Mouse (Mus musculus): ENCODE results near the gene Sec23b. TPM values are rescaled to one million over a fixed set of nuclear protein-coding genes. Genes with fewer than 3 reads are reported as not detected.
A peak's percentile ranks its signal among the peaks of the same experiment; 100 is the strongest.

The Sec23b gene
- 113 and 127 TPM in 2 replicates for polyA plus RNA-seq (2014; fragmentation: Nextera tagmentation; extraction: Ambion mirVana)

- DNase-seq (ENCODE audit: low spot score) (peak; percentile 97), ATAC-seq (ENCODE audit: insufficient read depth, low FRiP score, low TSS enrichment) (peak; percentile 98)
- Histone ChIP-seq H3K4me2 (ENCODE audit: low read depth) (peak within 1 kb of the TSS; percentile 56), H3K27ac (ENCODE audit: low read depth, low read length) (peak within 1 kb of the TSS; percentile 76), H3K36me3 (ENCODE audit: control insufficient read depth, insufficient read depth, low read length) (no peaks in the 10 kb centered on the region), H3K4me3 (ENCODE audit: low read depth, low read length) (peak within 1 kb of the TSS; percentile 59), H3K27me3 (ENCODE audit: control insufficient read depth, insufficient read depth, low read length) (no peaks in the 10 kb centered on the region), H3K4me1 (ENCODE audit: control insufficient read depth, insufficient read depth, low read length) (no peaks in the 10 kb centered on the region), H3K9ac (ENCODE audit: low read length) (peak within 1 kb of the TSS; percentile 59), H3K9me3 (ENCODE audit: control insufficient read depth, low read length) (no peaks in the 10 kb centered on the region)
- 0% methylated on average over 44 of the region's 44 CpGs for WGBS
These were observed at the start of gene Sec23b for GRCm38 (mm10) chr2:144555820-144556552. Sec23b (plus strand) TSS chr2:144556229.

DNA sequence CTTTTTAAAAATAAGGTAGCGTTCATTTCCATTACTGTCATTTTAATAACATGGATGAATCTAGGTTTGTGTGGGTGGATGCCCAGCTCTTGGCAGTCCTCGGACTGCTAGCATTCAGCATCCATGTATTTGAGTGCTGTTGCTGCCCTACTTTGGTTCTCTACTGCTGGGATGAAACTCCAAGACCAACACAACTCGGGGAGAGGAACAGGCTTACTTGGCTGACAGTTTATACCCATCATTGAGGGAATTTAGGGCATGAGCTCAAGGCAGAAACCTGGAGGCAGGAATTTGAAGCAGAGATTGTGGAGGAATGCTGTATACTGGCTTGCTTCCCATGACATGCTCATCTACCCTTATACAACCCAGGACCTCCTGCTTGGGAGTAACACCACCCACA lies 41.4 kb upstream of the Sec23b start:
- 84% methylated on average over 3 of the region's 3 CpGs for WGBS
- Histone ChIP-seq H3K4me3 (ENCODE audit: low read depth, low read length) (no peak overlapping the region), H3K36me3 (ENCODE audit: control insufficient read depth, insufficient read depth, low read length) (no peaks in the 10 kb centered on the region), H3K9ac (ENCODE audit: low read length) (no peak overlapping the region), H3K4me1 (ENCODE audit: control insufficient read depth, insufficient read depth, low read length) (no peaks in the 10 kb centered on the region), H3K27me3 (ENCODE audit: control insufficient read depth, insufficient read depth, low read length) (no peaks in the 10 kb centered on the region), H3K27ac (ENCODE audit: low read depth, low read length) (no peak overlapping the region), H3K4me2 (ENCODE audit: low read depth) (no peak overlapping the region), H3K9me3 (ENCODE audit: control insufficient read depth, low read length) (no peaks in the 10 kb centered on the region)
- ATAC-seq (ENCODE audit: insufficient read depth, low FRiP score, low TSS enrichment) (no peak), DNase-seq (ENCODE audit: low spot score) (no peak)

- Histone ChIP-seq H3K4me3 (ENCODE audit: low read depth, low read length) (no peak overlapping the region), H3K36me3 (ENCODE audit: control insufficient read depth, insufficient read depth, low read length) (no peaks in the 10 kb centered on the region), H3K4me2 (ENCODE audit: low read depth) (no peak overlapping the region), H3K27ac (ENCODE audit: low read depth, low read length) (no peak overlapping the region), H3K9me3 (ENCODE audit: control insufficient read depth, low read length) (no peaks in the 10 kb centered on the region), H3K27me3 (ENCODE audit: control insufficient read depth, insufficient read depth, low read length) (no peaks in the 10 kb centered on the region), H3K9ac (ENCODE audit: low read length) (no peak overlapping the region), H3K4me1 (ENCODE audit: control insufficient read depth, insufficient read depth, low read length) (no peaks in the 10 kb centered on the region)
- WGBS = 82% methylated on average over 3 of the region's 3 CpGs
- no peak for ATAC-seq (ENCODE audit: insufficient read depth, low FRiP score, low TSS enrichment)
- no peak for DNase-seq (ENCODE audit: low spot score)
These were observed 36.3 kb upstream of the Sec23b start for GRCm38 (mm10) chr2:144519772-144520171.

- ATAC-seq (ENCODE audit: insufficient read depth, low FRiP score, low TSS enrichment) (no peak), DNase-seq (ENCODE audit: low spot score) (no peak)
- H3K27ac ChIP-seq (ENCODE audit: low read depth, low read length) = no peak overlapping the region
- H3K27me3 ChIP-seq (ENCODE audit: control insufficient read depth, insufficient read depth, low read length) = no peaks in the 10 kb centered on the region
- no peaks in the 10 kb centered on the region for H3K36me3 ChIP-seq (ENCODE audit: control insufficient read depth, insufficient read depth, low read length)
- H3K4me1 ChIP-seq (ENCODE audit: control insufficient read depth, insufficient read depth, low read length) = no peaks in the 10 kb centered on the region; the same call in 1 of the 2 replicates
- no peak overlapping the region for H3K4me2 ChIP-seq (ENCODE audit: low read depth)
- H3K9me3 ChIP-seq (ENCODE audit: control insufficient read depth, low read length) = no peaks in the 10 kb centered on the region
- no peak overlapping the region for H3K4me3 ChIP-seq (ENCODE audit: low read depth, low read length)
- 53% methylated on average over 10 of the region's 10 CpGs for WGBS
- no peak overlapping the region for H3K9ac ChIP-seq (ENCODE audit: low read length)
These were observed 30.2 kb upstream of the Sec23b start for GRCm38 (mm10) chr2:144525856-144526255.

GRCm38 (mm10) chr2:144526981-144527820 lies 28.8 kb upstream of the Sec23b start, which contains the start of the genes Dzank1 and Polr3f:
Dzank1 (minus strand) TSS chr2:144527414.
Polr3f (plus strand) TSS chr2:144527718.
- ATAC-seq (ENCODE audit: insufficient read depth, low FRiP score, low TSS enrichment) = peak; percentile 97
- WGBS = 2% methylated on average over 56 of the region's 56 CpGs
- peak within 1 kb of the TSS; percentile 84 for H3K4me3 ChIP-seq (ENCODE audit: low read depth, low read length)
- no peaks in the 10 kb centered on the region for H3K9me3 ChIP-seq (ENCODE audit: control insufficient read depth, low read length)
- peak within 1 kb of the TSS; percentile 80 for H3K9ac ChIP-seq (ENCODE audit: low read length)
- 0 out of 2 replicates have a peak, but pooled peaks cover 2% of the 10 kb centered on the region for H3K36me3 ChIP-seq (ENCODE audit: control insufficient read depth, insufficient read depth, low read length)
- peak within 1 kb of the TSS; percentile 89 for H3K27ac ChIP-seq (ENCODE audit: low read depth, low read length)
- H3K4me1 ChIP-seq (ENCODE audit: control insufficient read depth, insufficient read depth, low read length) = no peaks in the 10 kb centered on the region; the same call in 1 of the 2 replicates
- peak within 1 kb of the TSS; percentile 77 for H3K4me2 ChIP-seq (ENCODE audit: low read depth)
- peak; percentile 97 for DNase-seq (ENCODE audit: low spot score)
- H3K27me3 ChIP-seq (ENCODE audit: control insufficient read depth, insufficient read depth, low read length) = no peaks in the 10 kb centered on the region

- DNase-seq (ENCODE audit: low spot score) = no peak
- H3K27me3 ChIP-seq (ENCODE audit: control insufficient read depth, insufficient read depth, low read length) = no peaks in the 10 kb centered on the region
- peak; percentile 72 for ATAC-seq (ENCODE audit: insufficient read depth, low FRiP score, low TSS enrichment)
These were observed 28.2 kb upstream of the Sec23b start for GRCm38 (mm10) chr2:144527821-144528174.

GRCm38 (mm10) chr2:144537123-144537522 lies 18.9 kb upstream of the Sec23b start:
- Histone ChIP-seq H3K9me3 (ENCODE audit: control insufficient read depth, low read length) (no peaks in the 10 kb centered on the region), H3K27me3 (ENCODE audit: control insufficient read depth, insufficient read depth, low read length) (no peaks in the 10 kb centered on the region), H3K9ac (ENCODE audit: low read length) (no peak overlapping the region), H3K27ac (ENCODE audit: low read depth, low read length) (no peak overlapping the region), H3K4me3 (ENCODE audit: low read depth, low read length) (no peak overlapping the region), H3K4me2 (ENCODE audit: low read depth) (no peak overlapping the region), H3K36me3 (ENCODE audit: control insufficient read depth, insufficient read depth, low read length) (peaks cover 35% of the 10 kb centered on the region), H3K4me1 (ENCODE audit: control insufficient read depth, insufficient read depth, low read length) (no peaks in the 10 kb centered on the region)
- WGBS = 93% methylated on average over 7 of the region's 7 CpGs
- no peak for ATAC-seq (ENCODE audit: insufficient read depth, low FRiP score, low TSS enrichment)
- DNase-seq (ENCODE audit: low spot score) = no peak

More at GRCm38 (mm10) chr2:144527821-144528174, 28.2 kb upstream of the Sec23b start:
- no peaks in the 10 kb centered on the region for H3K9me3 ChIP-seq (ENCODE audit: control insufficient read depth, low read length)
- no peaks in the 10 kb centered on the region; the same call in 1 of the 2 replicates for H3K4me1 ChIP-seq (ENCODE audit: control insufficient read depth, insufficient read depth, low read length)
- 1% methylated on average over 24 of the region's 25 CpGs for whole genome bisulfite sequencing
- H3K4me2 ChIP-seq (ENCODE audit: low read depth) = peak overlapping the region; percentile 77
- 0 out of 2 replicates have a peak, but pooled peaks cover 5% of the 10 kb centered on the region for H3K36me3 ChIP-seq (ENCODE audit: control insufficient read depth, insufficient read depth, low read length)
- peak overlapping the region; percentile 80 for H3K9ac ChIP-seq (ENCODE audit: low read length)
- H3K27ac ChIP-seq (ENCODE audit: low read depth, low read length) = peak overlapping the region; percentile 89
- H3K4me3 ChIP-seq (ENCODE audit: low read depth, low read length) = peak overlapping the region; percentile 84

GRCm38 (mm10) chr2:144541246-144541645 lies 14.8 kb upstream of the Sec23b start:
- ATAC-seq (ENCODE audit: insufficient read depth, low FRiP score, low TSS enrichment) (no peak), DNase-seq (ENCODE audit: low spot score) (no peak)
- no peak overlapping the region for H3K9ac ChIP-seq (ENCODE audit: low read length)
- WGBS = 88% methylated on average over 4 of the region's 4 CpGs
- H3K4me1 ChIP-seq (ENCODE audit: control insufficient read depth, insufficient read depth, low read length) = no peaks in the 10 kb centered on the region
- H3K27ac ChIP-seq (ENCODE audit: low read depth, low read length) = no peak overlapping the region
- peaks cover 15% of the 10 kb centered on the region for H3K36me3 ChIP-seq (ENCODE audit: control insufficient read depth, insufficient read depth, low read length)
- no peak overlapping the region for H3K4me2 ChIP-seq (ENCODE audit: low read depth)
- no peaks in the 10 kb centered on the region for H3K9me3 ChIP-seq (ENCODE audit: control insufficient read depth, low read length)
- no peaks in the 10 kb centered on the region for H3K27me3 ChIP-seq (ENCODE audit: control insufficient read depth, insufficient read depth, low read length)
- H3K4me3 ChIP-seq (ENCODE audit: low read depth, low read length) = no peak overlapping the region
